Mouse (Mus musculus): ENCODE measurements around the gene Inava. TPM values are rescaled to one million over a fixed set of nuclear protein-coding genes. Genes with fewer than 3 reads are reported as not detected.

Gene Inava
- total and polyA plus RNA-seq, 3 experiments, result 0.29 TPM; not detected in 2

DNA sequence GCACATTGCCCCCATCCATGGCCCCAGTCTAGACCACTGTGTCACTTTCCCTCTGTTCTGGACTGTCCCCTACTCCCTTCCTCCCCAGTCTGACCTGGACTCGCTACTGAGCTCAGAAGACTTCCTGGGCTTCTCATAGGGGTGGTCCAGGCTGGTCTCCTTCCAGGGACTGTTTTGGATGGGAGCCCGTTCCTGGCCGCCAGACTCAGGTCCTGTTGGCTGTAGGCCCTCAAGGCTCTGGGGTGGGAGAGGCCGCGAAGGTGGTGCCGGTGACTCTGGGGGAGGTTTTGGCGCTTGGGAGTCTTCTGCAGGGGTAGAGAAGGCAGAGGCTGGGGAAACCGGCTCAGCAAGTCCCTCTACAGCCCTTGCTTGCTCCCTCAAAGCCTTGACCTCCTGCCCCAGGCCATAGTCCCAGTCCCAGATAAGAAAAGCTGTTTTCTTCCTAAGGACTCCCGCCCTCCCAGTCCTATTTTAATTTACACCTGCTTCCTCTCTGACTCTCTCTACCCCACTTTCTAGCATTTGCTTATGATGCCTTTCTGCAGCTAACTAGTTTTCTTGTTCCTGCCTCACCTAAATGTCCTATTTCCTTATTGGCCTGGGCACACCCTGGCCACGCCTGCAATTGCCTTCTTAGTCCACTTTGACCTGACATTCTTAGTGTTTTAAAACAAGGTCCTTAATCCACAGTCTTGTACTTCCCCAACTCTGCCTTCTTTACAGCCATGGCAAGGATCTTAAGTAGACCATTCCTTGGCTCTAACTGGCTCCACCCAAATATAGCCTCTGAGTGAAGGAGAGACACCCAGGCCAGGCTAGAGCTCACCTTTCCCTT is 13.8 kb downstream of the Inava start:
- no peak overlapping the region for H3K9ac ChIP-seq (ENCODE audit: low read depth, low read length)
- H3K27me3 ChIP-seq (ENCODE audit: control insufficient read depth, insufficient read depth, low read length), result no peaks in the 10 kb centered on the region
- TF ChIP-seq POLR2A (IDR thresholded peaks at IDR 0.05; ENCODE audit: insufficient read depth, low read depth, low read length), result no peak
- no peak for TF ChIP-seq CTCF (IDR thresholded peaks at IDR 0.05)
- TF ChIP-seq EP300 (IDR thresholded peaks at IDR 0.05; ENCODE audit: insufficient read depth, low read depth, low read length), result no peak
- H3K4me1 ChIP-seq (ENCODE audit: control insufficient read depth, insufficient read depth, low read length), result no peaks in the 10 kb centered on the region
- H3K36me3 ChIP-seq (ENCODE audit: control insufficient read depth, insufficient read depth, low read length), result no peaks in the 10 kb centered on the region
- WGBS, result 66% methylated on average over 10 of the region's 10 CpGs
- no peak overlapping the region for H3K27ac ChIP-seq
- H3K79me2 ChIP-seq (replicated peaks; ENCODE audit: control insufficient read depth, insufficient read depth, low read length), result no peaks in the 10 kb centered on the region
- intact Hi-C loops (cut with DNase I), result no loop called here
- no peak overlapping the region for H3K4me3 ChIP-seq
- no peak for DNase-seq

DNA sequence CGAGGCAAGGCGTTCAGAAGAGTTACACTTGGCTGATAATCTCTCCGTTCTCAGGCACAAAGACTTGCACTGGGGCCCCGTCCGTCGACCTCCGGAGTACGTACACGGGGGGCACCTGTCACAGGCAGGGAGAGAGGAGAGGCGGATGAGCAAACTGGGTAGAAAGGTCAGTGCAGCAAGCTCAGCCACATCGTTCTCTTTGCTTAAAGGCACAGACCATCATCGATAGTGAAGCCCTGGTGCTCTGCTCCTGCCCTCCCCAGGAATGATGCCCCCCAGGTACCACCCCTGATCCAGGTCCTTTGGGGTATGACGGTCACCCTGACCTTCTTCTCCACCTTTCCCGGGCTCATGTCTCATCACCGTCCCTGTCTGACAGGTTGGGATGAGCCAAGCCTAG is 19.8 kb downstream of the Inava start:
- no peak overlapping the region for H3K9ac ChIP-seq (ENCODE audit: low read depth, low read length)
- H3K79me2 ChIP-seq (replicated peaks; ENCODE audit: control insufficient read depth, insufficient read depth, low read length), result no peaks in the 10 kb centered on the region
- H3K27ac ChIP-seq, result no peak overlapping the region
- H3K4me3 ChIP-seq, result no peak overlapping the region
- no peaks in the 10 kb centered on the region for H3K4me1 ChIP-seq (ENCODE audit: control insufficient read depth, insufficient read depth, low read length)
- TF ChIP-seq POLR2A (IDR thresholded peaks at IDR 0.05; ENCODE audit: insufficient read depth, low read depth, low read length) (no peak), CTCF (IDR thresholded peaks at IDR 0.05) (no peak), EP300 (IDR thresholded peaks at IDR 0.05; ENCODE audit: insufficient read depth, low read depth, low read length) (no peak)
- H3K27me3 ChIP-seq (ENCODE audit: control insufficient read depth, insufficient read depth, low read length), result no peaks in the 10 kb centered on the region
- no peak for DNase-seq
- WGBS, result 81% methylated on average over 15 of the region's 15 CpGs
- intact Hi-C loops (cut with DNase I), result loop anchor here (5.0 kb wide), 1 partner anchor 162 kb away; the partner anchor contains the start of genes Ascl5 and Cacna1s
- H3K36me3 ChIP-seq (ENCODE audit: control insufficient read depth, insufficient read depth, low read length), result no peaks in the 10 kb centered on the region

DNA sequence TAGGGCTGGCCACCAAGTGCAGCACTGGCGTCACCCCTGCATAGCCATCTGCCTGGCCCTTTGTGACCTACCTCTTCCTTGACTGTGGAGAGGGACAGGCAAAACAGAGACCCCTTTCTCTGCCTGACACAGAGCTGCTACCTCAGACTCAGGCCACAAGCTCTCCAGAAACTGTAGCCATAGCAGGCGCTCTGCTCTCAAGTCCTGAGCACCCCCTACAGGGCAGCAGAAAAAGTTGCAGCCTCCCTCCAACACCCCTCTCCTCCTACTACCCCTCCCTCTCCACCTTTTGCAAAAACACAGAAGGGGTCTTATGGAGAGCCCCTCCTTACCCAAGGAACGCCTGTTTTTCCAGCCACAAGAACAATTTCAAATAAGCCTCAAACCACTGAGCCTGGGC is 21.3 kb downstream of the Inava start, which contains the start of gene Mroh3:
TSS of gene Mroh3 (minus strand) at position 26 of the 400 bp plus-strand sequence.
- intact Hi-C loops (cut with DNase I), result loop anchor here (1.0 to 5.0 kb wide), 2 partner anchors 43 to 161 kb away; partner anchors contain the start of genes Ascl5 and Cacna1s
- Histone ChIP-seq H3K79me2 (replicated peaks; ENCODE audit: control insufficient read depth, insufficient read depth, low read length) (no peaks in the 10 kb centered on the region), H3K36me3 (ENCODE audit: control insufficient read depth, insufficient read depth, low read length) (no peaks in the 10 kb centered on the region), H3K4me1 (ENCODE audit: control insufficient read depth, insufficient read depth, low read length) (no peaks in the 10 kb centered on the region), H3K27me3 (ENCODE audit: control insufficient read depth, insufficient read depth, low read length) (no peaks in the 10 kb centered on the region), H3K27ac (no peak within 1 kb of the TSS), H3K9ac (ENCODE audit: low read depth, low read length) (no peak within 1 kb of the TSS), H3K4me3 (no peak within 1 kb of the TSS)
- DNase-seq, result no peak
- TF ChIP-seq CTCF (IDR thresholded peaks at IDR 0.05), result peak; percentile 68
- no peak for TF ChIP-seq EP300 (IDR thresholded peaks at IDR 0.05; ENCODE audit: insufficient read depth, low read depth, low read length)
- no peak for TF ChIP-seq POLR2A (IDR thresholded peaks at IDR 0.05; ENCODE audit: insufficient read depth, low read depth, low read length)
- WGBS, result 28% methylated on average over 3 of the region's 3 CpGs

DNA sequence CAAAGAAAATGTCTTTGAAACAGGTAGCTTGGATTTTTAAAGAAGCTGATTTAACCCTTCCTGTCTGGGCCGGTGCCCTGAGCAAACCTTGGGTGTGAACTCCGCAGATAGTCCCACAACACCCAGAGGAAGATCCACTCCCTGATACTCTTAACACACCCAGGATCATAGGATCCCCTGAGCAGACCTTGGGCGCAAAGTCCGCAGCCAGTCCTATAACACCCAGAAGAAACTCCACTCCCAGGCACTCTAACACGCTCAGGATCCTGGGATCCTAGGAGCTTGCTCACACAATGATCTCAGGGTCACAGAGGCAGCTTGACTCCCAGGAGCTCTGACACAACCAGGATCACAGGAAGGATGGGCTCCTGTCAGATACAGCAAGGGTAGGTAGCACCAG is 44.0 kb downstream of the Inava start:
- Histone ChIP-seq H3K4me1 (ENCODE audit: control insufficient read depth, insufficient read depth, low read length) (no peaks in the 10 kb centered on the region), H3K4me3 (no peak overlapping the region), H3K27ac (no peak overlapping the region), H3K27me3 (ENCODE audit: control insufficient read depth, insufficient read depth, low read length) (no peaks in the 10 kb centered on the region), H3K9ac (ENCODE audit: low read depth, low read length) (no peak overlapping the region), H3K79me2 (replicated peaks; ENCODE audit: control insufficient read depth, insufficient read depth, low read length) (no peaks in the 10 kb centered on the region), H3K36me3 (ENCODE audit: control insufficient read depth, insufficient read depth, low read length) (no peaks in the 10 kb centered on the region)
- DNase-seq, result no peak
- WGBS, result 85% methylated on average over 5 of the region's 5 CpGs
- intact Hi-C loops (cut with DNase I), result no loop called here
- TF ChIP-seq POLR2A (IDR thresholded peaks at IDR 0.05; ENCODE audit: insufficient read depth, low read depth, low read length) (no peak), CTCF (IDR thresholded peaks at IDR 0.05) (no peak), EP300 (IDR thresholded peaks at IDR 0.05; ENCODE audit: insufficient read depth, low read depth, low read length) (no peak)

DNA sequence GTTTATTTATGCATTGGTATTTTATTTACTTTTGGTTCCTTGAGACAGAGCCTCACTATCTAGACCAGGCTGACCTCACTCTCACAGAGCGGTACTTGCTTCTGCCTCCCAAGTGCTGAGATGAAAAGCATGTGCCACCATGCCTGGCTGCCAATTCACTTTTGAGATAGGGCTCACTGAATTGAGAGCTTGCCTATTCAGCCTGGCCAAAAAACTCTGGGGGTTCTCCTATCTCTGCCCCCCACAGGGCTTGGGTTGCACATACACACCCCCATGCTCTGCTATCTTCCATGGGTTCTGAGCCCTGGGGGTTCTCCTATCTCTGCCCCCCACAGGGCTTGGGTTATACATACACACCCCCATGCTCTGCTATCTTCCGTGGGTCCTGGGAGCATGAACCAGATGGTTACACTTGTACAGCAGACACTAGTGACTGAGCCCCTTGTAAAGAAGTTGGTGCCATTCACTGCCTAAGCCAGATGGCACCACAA is 54.5 kb downstream of the Inava start:
- intact Hi-C loops (cut with DNase I), result no loop called here
- DNase-seq, result no peak
- Histone ChIP-seq H3K4me3 (no peak overlapping the region), H3K4me1 (ENCODE audit: control insufficient read depth, insufficient read depth, low read length) (peaks cover 3% of the 10 kb centered on the region), H3K27me3 (ENCODE audit: control insufficient read depth, insufficient read depth, low read length) (no peaks in the 10 kb centered on the region), H3K27ac (no peak overlapping the region), H3K79me2 (replicated peaks; ENCODE audit: control insufficient read depth, insufficient read depth, low read length) (no peaks in the 10 kb centered on the region), H3K36me3 (ENCODE audit: control insufficient read depth, insufficient read depth, low read length) (no peaks in the 10 kb centered on the region), H3K9ac (ENCODE audit: low read depth, low read length) (no peak overlapping the region)
- TF ChIP-seq EP300 (IDR thresholded peaks at IDR 0.05; ENCODE audit: insufficient read depth, low read depth, low read length) (no peak), CTCF (IDR thresholded peaks at IDR 0.05) (no peak), POLR2A (IDR thresholded peaks at IDR 0.05; ENCODE audit: insufficient read depth, low read depth, low read length) (no peak)
- 46% methylated on average over 2 of the region's 2 CpGs for WGBS

DNA sequence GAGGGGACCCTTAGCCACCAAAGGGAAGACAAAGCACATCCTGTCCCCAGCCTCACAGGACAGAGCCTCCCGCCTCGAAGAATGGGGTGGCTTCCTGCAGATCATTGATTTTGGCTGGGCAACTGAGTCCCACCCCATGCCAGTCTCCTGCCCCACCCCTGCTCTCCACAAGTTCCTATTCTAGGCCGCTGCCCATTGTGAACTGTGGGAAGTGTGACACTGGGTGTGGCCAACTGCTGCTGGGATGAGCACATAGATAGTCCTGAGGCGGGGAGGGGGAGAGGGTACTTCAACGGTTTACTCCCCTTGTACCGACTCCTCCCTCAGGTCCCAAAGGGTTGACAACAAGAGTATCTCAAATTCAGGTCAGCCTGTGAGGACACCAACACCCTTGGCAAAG is 55.3 kb downstream of the Inava start:
- DNase-seq, result peak in 1 of 2 experiments; percentile 27
- intact Hi-C loops (cut with DNase I), result no loop called here
- 32% methylated on average over 6 of the region's 6 CpGs for WGBS

More for the DNA sequence above, 55.3 kb downstream of the Inava start:
- H3K27ac ChIP-seq, result no peak overlapping the region
- H3K27me3 ChIP-seq (ENCODE audit: control insufficient read depth, insufficient read depth, low read length), result no peaks in the 10 kb centered on the region
- H3K4me3 ChIP-seq, result no peak overlapping the region
- no peaks in the 10 kb centered on the region for H3K79me2 ChIP-seq (replicated peaks; ENCODE audit: control insufficient read depth, insufficient read depth, low read length)
- H3K4me1 ChIP-seq (ENCODE audit: control insufficient read depth, insufficient read depth, low read length), result peaks cover 3% of the 10 kb centered on the region
- TF ChIP-seq EP300 (IDR thresholded peaks at IDR 0.05; ENCODE audit: insufficient read depth, low read depth, low read length), result no peak
- no peak for TF ChIP-seq POLR2A (IDR thresholded peaks at IDR 0.05; ENCODE audit: insufficient read depth, low read depth, low read length)
- no peak for TF ChIP-seq CTCF (IDR thresholded peaks at IDR 0.05)
- no peak overlapping the region for H3K9ac ChIP-seq (ENCODE audit: low read depth, low read length)
- no peaks in the 10 kb centered on the region for H3K36me3 ChIP-seq (ENCODE audit: control insufficient read depth, insufficient read depth, low read length)

Data from heart, adult 2 months (tissue).